In the genomic region with DNA sequence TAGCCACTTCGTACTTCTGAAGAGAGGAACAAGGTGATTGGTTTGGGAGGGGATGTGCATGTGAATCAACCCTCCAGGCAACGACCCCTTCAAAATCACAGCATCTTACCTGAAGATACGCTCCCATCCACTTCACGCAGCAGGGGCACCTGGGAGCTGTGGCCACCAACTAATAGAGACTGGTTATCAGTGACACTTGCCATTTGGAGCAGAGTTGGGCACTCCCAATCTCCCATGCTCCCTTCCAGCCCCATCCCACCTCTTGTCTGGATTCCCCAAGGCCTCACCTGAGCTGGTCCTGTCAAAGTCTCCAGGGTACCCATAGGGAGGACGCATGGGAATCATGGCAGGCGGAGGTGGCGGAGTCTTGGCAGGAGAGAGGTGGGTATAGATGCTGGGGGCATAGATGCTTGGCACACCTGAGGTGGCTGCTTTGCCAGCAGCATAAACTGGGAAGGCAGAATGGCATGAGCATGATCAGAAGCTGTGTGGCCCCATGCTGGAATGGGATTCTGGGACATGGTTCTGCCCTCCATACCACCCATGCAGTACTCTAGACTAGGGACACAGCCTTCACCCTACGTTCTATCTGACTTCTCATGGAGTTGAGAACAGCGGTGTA, we compare ENCODE assay signal across 23 mouse cellular contexts. TPM values are rescaled to one million over a fixed set of nuclear protein-coding genes. Genes with fewer than 3 reads are reported as not detected.
DNase-seq lines count a peak whose midpoint lies in the region; ATAC-seq and TF ChIP-seq lines count a peak whose summit lies in the region.
"Had no signal": no experiment of that assay in that cellular context is flagged by ENCODE, and none has a peak within 500 bp of the region (broad histone marks: within the 10 kb centered on the region; RNA-seq: fewer than 3 reads in every experiment).

No protein-coding gene starts in this region.

- 0 out of 2 replicates have a peak, but pooled peaks cover 6% of the 10 kb centered on the region for H3K79me2 ChIP-seq in liver, adult 2 months (ENCODE audit: control insufficient read depth, insufficient read depth, low read length)
- peaks cover 18% of the 10 kb centered on the region for H3K79me2 ChIP-seq in MEL (ENCODE audit: control insufficient read depth, insufficient read depth, low read length, poor library complexity)

- WGBS in heart, postnatal 0 days = 95% methylated on average over 9 of the region's 9 CpGs
- 72% methylated on average over 9 of the region's 9 CpGs for WGBS in liver, adult 2 months
- 89% methylated on average over 9 of the region's 9 CpGs for WGBS in liver, postnatal 0 days (ENCODE audit: insufficient replicate concordance)
- WGBS in hindbrain, embryonic 14.5 days = 97% methylated on average over 9 of the region's 9 CpGs
- 96% methylated on average over 9 of the region's 9 CpGs for WGBS in thymus, adult 2 months

- no peak overlapping the region for H3K9ac ChIP-seq in heart, postnatal 0 days (replicated peaks; ENCODE audit: low read depth, low read length)
- H3K9ac ChIP-seq in liver, adult 2 months (ENCODE audit: low read depth, low read length) = peak overlapping the region; percentile 99; the same call in 1 of the 2 replicates
- no peak overlapping the region for H3K9ac ChIP-seq in liver, postnatal 0 days (replicated peaks)
- H3K9ac ChIP-seq in MEL (ENCODE audit: control insufficient read depth, low read depth, low read length, poor library complexity, severe bottlenecking) = no peak overlapping the region
- no peak overlapping the region for H3K9ac ChIP-seq in hindbrain, embryonic 14.5 days

- no peak for TF ChIP-seq RAD21 in MEL (IDR thresholded peaks at IDR 0.05; ENCODE audit: low read depth, low read length)

- H3K4me2 ChIP-seq in heart, postnatal 0 days (ENCODE audit: low read depth, low read length) = no peak overlapping the region
- H3K4me2 ChIP-seq in liver, postnatal 0 days (ENCODE audit: low read depth, low read length) = no peak overlapping the region
- H3K4me2 ChIP-seq in hindbrain, embryonic 14.5 days (replicated peaks) = peak overlapping the region; percentile 71; the same call in 1 of the 2 replicates

- peaks cover 21% of the 10 kb centered on the region for H3K36me3 ChIP-seq in heart, postnatal 0 days (replicated peaks; ENCODE audit: control insufficient read depth, insufficient read depth, low read length)
- peaks cover 16% of the 10 kb centered on the region for H3K36me3 ChIP-seq in liver, adult 2 months (ENCODE audit: control insufficient read depth, insufficient read depth, low read length)
- peaks cover 15% of the 10 kb centered on the region for H3K36me3 ChIP-seq in liver, postnatal 0 days (replicated peaks; ENCODE audit: insufficient read depth, low read length)
- peaks cover 0 to 9% of the 10 kb centered on the region in 2 experiments; a peak in 3 of 4 replicates for H3K36me3 ChIP-seq in MEL (ENCODE audit: control insufficient read depth in 1 of 2, insufficient read depth in 2 of 2, low read length in 2 of 2)
- H3K36me3 ChIP-seq in hindbrain, embryonic 14.5 days (replicated peaks; ENCODE audit: control insufficient read depth, insufficient read depth) = peaks cover 17% of the 10 kb centered on the region
- peaks cover 11% of the 10 kb centered on the region for H3K36me3 ChIP-seq in thymus, adult 2 months (ENCODE audit: control insufficient read depth, insufficient read depth, low read length)

- TF ChIP-seq EP300 in heart, postnatal 0 days (IDR thresholded peaks at IDR 0.05; ENCODE audit: low read depth) = peak; percentile 28; the same call in 1 of the 2 replicates
- no peak for TF ChIP-seq EP300 in liver, postnatal 0 days (IDR thresholded peaks at IDR 0.05; ENCODE audit: low read depth)
- TF ChIP-seq EP300 in MEL (IDR thresholded peaks at IDR 0.05; ENCODE audit: low read depth in 1 of 2, low read length in 2 of 2) = no peak

- no peak overlapping the region for H3K4me3 ChIP-seq in heart, postnatal 0 days (ENCODE audit: low read depth, low read length)
- no peak overlapping the region for H3K4me3 ChIP-seq in liver, adult 2 months (ENCODE audit: insufficient read depth, low read depth, low read length)
- no peak overlapping the region for H3K4me3 ChIP-seq in liver, postnatal 0 days (ENCODE audit: low read depth, low read length)
- no peak overlapping the region for H3K4me3 ChIP-seq in MEL (ENCODE audit: control insufficient read depth in 1 of 2, insufficient read depth in 1 of 2, low read depth in 2 of 2, low read length in 2 of 2)
- H3K4me3 ChIP-seq in hindbrain, embryonic 14.5 days (replicated peaks; ENCODE audit: low read length) = no peak overlapping the region
- no peak overlapping the region for H3K4me3 ChIP-seq in thymus, adult 2 months (ENCODE audit: control insufficient read depth, insufficient read depth, low read length)

- peak; percentile 27; the same call in 1 of the 2 replicates for TF ChIP-seq POLR2A in liver, adult 2 months (IDR thresholded peaks at IDR 0.05; ENCODE audit: extremely low read depth, insufficient read depth, low read length)
- TF ChIP-seq POLR2A in MEL (IDR thresholded peaks at IDR 0.05; ENCODE audit: control insufficient read depth in 1 of 2, insufficient read depth in 1 of 2, low read depth in 1 of 2, low read length in 2 of 2, poor library complexity in 1 of 2) = no peak
- no peak for TF ChIP-seq POLR2A in thymus, adult 2 months (IDR thresholded peaks at IDR 0.05; ENCODE audit: control insufficient read depth, extremely low read depth, insufficient read depth, low read length, poor library complexity)

- ATAC-seq in heart, postnatal 0 days (ENCODE audit: insufficient read depth, low read depth) = no peak
- ATAC-seq in liver, postnatal 0 days = no peak
- ATAC-seq in hindbrain, embryonic 14.5 days (ENCODE audit: low FRiP score) = no peak
- ATAC-seq: forebrain, embryonic 15.5 days; Patski had no signal

- DNase-seq in heart, postnatal 0 days (ENCODE audit: low spot score) = no peak
- no peak for DNase-seq in heart, adult 11 months
- DNase-seq in liver, adult 2 months (ENCODE audit: extremely low read depth, low read depth, low spot score) = no peak
- DNase-seq in liver, postnatal 0 days = no peak
- no peak for DNase-seq in MEL (ENCODE audit: low read depth, low spot score)
- no peak for DNase-seq in hindbrain, embryonic 14.5 days (ENCODE audit: low spot score)
- no peak for DNase-seq in thymus, adult 2 months
- no peak for DNase-seq in thymus, postnatal 36 days
- DNase-seq: adrenal gland, adult 8-10 months; embryo, embryonic 11 days; gastrocnemius, postnatal 25 days; heart, postnatal 10 days; liver; lung, embryonic 14.5 days; lung, postnatal 4 days had no signal

- H3K4me1 ChIP-seq in heart, postnatal 0 days (ENCODE audit: control insufficient read depth, insufficient read depth) = peaks cover 29% of the 10 kb centered on the region
- H3K4me1 ChIP-seq in liver, adult 2 months (ENCODE audit: control insufficient read depth, insufficient read depth, low read length) = peaks cover 32% of the 10 kb centered on the region
- H3K4me1 ChIP-seq in liver, postnatal 0 days (ENCODE audit: insufficient read depth) = peaks cover 23% of the 10 kb centered on the region
- H3K4me1 ChIP-seq in MEL (ENCODE audit: control insufficient read depth in 1 of 2, insufficient read depth in 2 of 2, low read length in 2 of 2) = peaks cover 0 to 10% of the 10 kb centered on the region in 2 experiments; a peak in 1 of 4 replicates
- peaks cover 20% of the 10 kb centered on the region for H3K4me1 ChIP-seq in hindbrain, embryonic 14.5 days (replicated peaks; ENCODE audit: control insufficient read depth, insufficient read depth, low read length)
- H3K4me1 ChIP-seq in thymus, adult 2 months (replicated peaks; ENCODE audit: control insufficient read depth, insufficient read depth, low read length) = peaks cover 12% of the 10 kb centered on the region

- TF ChIP-seq CTCF in heart, postnatal 0 days (IDR thresholded peaks at IDR 0.05; ENCODE audit: low read depth) = no peak
- no peak for TF ChIP-seq CTCF in liver, adult 2 months (IDR thresholded peaks at IDR 0.05; ENCODE audit: low read depth, low read length)
- TF ChIP-seq CTCF in liver, postnatal 0 days (IDR thresholded peaks at IDR 0.05; ENCODE audit: low read depth) = no peak
- TF ChIP-seq CTCF in MEL (IDR thresholded peaks at IDR 0.05 in 2 of 3, conservative IDR thresholded peaks at IDR 0.05 in 1 of 3; ENCODE audit: control insufficient read depth in 1 of 3, insufficient read depth in 1 of 3, low read depth in 2 of 3, low read length in 3 of 3, poor library complexity in 1 of 3, severe bottlenecking in 1 of 3) = no peak
- TF ChIP-seq CTCF in thymus, adult 2 months (IDR thresholded peaks at IDR 0.05; ENCODE audit: borderline replicate concordance, control insufficient read depth, extremely low read depth, insufficient read depth, low read length, poor library complexity) = no peak

- no peak overlapping the region for H3K27ac ChIP-seq in heart, postnatal 0 days (ENCODE audit: low read depth)
- no peak overlapping the region; the same call in 1 of the 2 replicates for H3K27ac ChIP-seq in liver, adult 2 months (replicated peaks; ENCODE audit: insufficient read depth, low read depth, low read length)
- H3K27ac ChIP-seq in liver, postnatal 0 days (ENCODE audit: low read depth) = no peak overlapping the region
- no peak overlapping the region for H3K27ac ChIP-seq in MEL (ENCODE audit: control insufficient read depth, low read depth, low read length)
- no peak overlapping the region for H3K27ac ChIP-seq in hindbrain, embryonic 14.5 days
- no peak overlapping the region for H3K27ac ChIP-seq in thymus, adult 2 months (ENCODE audit: control insufficient read depth, insufficient read depth, low read length)
- H3K27ac ChIP-seq: forebrain, embryonic 15.5 days; neural tube, embryonic 12.5 days had no signal

- no peaks in the 10 kb centered on the region for H3K9me3 ChIP-seq in heart, postnatal 0 days (replicated peaks; ENCODE audit: control insufficient read depth, low read length)
- H3K9me3 ChIP-seq in liver, postnatal 0 days (ENCODE audit: low read length) = no peaks in the 10 kb centered on the region
- H3K9me3 ChIP-seq in MEL (replicated peaks; ENCODE audit: insufficient read depth, low read length) = no peaks in the 10 kb centered on the region
- H3K9me3 ChIP-seq in hindbrain, embryonic 14.5 days (ENCODE audit: control insufficient read depth, low read length) = no peaks in the 10 kb centered on the region
- H3K9me3 ChIP-seq: forebrain, embryonic 15.5 days; neural tube, embryonic 12.5 days had no signal

- H3K27me3 ChIP-seq in heart, postnatal 0 days (ENCODE audit: control insufficient read depth, insufficient read depth, low read length) = no peaks in the 10 kb centered on the region
- no peaks in the 10 kb centered on the region for H3K27me3 ChIP-seq in liver, adult 2 months (ENCODE audit: control insufficient read depth, insufficient read depth, low read length)
- H3K27me3 ChIP-seq in liver, postnatal 0 days (ENCODE audit: insufficient read depth, low read length) = no peaks in the 10 kb centered on the region
- H3K27me3 ChIP-seq in MEL (ENCODE audit: control insufficient read depth in 1 of 2, insufficient read depth in 2 of 2, low read length in 2 of 2) = no peaks in the 10 kb centered on the region; a peak in 1 of 4 replicates
- no peaks in the 10 kb centered on the region for H3K27me3 ChIP-seq in hindbrain, embryonic 14.5 days (ENCODE audit: control insufficient read depth, insufficient read depth, low read length)
- H3K27me3 ChIP-seq in thymus, adult 2 months (ENCODE audit: control insufficient read depth, insufficient read depth, low read length) = no peaks in the 10 kb centered on the region
- H3K27me3 ChIP-seq: forebrain, embryonic 15.5 days; neural tube, embryonic 12.5 days; Patski had no signal

RNA-seq across cellular contexts. Expression of gene Usf2, which starts 2.4 kb away (rescaled TPM):
- 101 and 109 TPM in 2 replicates for total RNA-seq in heart, postnatal 0 days (2014; rRNA removed; ENCODE audit: low replicate concordance)
- polyA plus RNA-seq in heart, postnatal 0 days (2015; fragmentation: Nextera tagmentation; extraction: Ambion mirVana) = 16.5 and 16.7 TPM in 2 replicates
- 40.5 and 55.1 TPM in 2 replicates for total RNA-seq in liver, adult 2 months (2014; rRNA removed)
- 160 and 161 TPM in 2 replicates for polyA plus RNA-seq in liver, adult 2 months (2012; rRNA removed)
- polyA plus RNA-seq in liver, postnatal 0 days (2015; fragmentation: Nextera tagmentation; extraction: Ambion mirVana) = 11.6 and 12.0 TPM in 2 replicates
- 34.4 and 43.0 TPM in 2 replicates for total RNA-seq in MEL (2012; rRNA removed)
- polyA plus RNA-seq in MEL (2012; ENCODE audit: insufficient read depth in 1 of 2, insufficient read length in 2 of 2, low read depth in 1 of 2, low replicate concordance in 2 of 2, missing spikeins in 1 of 2) = 100 to 1,000 TPM in 1 of 2 experiments, not detected in 1; 144 TPM
- polyA plus RNA-seq in hindbrain, embryonic 14.5 days (2014; fragmentation: Nextera tagmentation; extraction: Ambion mirVana) = 24.9 and 26.5 TPM in 2 replicates
- polyA plus RNA-seq in thymus, adult 2 months (2012; rRNA removed) = 288 and 342 TPM in 2 replicates

RNA-seq across cellular contexts. Expression of gene Lsr, which starts 14.3 kb away (rescaled TPM):
- 6.2 and 12.8 TPM in 2 replicates for total RNA-seq in heart, postnatal 0 days (2014; rRNA removed; ENCODE audit: low replicate concordance)
- polyA plus RNA-seq in heart, postnatal 0 days (2015; fragmentation: Nextera tagmentation; extraction: Ambion mirVana) = 4.0 and 4.1 TPM in 2 replicates
- total RNA-seq in liver, adult 2 months (2014; rRNA removed) = 75.7 and 86.7 TPM in 2 replicates
- polyA plus RNA-seq in liver, adult 2 months (2012; rRNA removed) = 289 and 362 TPM in 2 replicates
- polyA plus RNA-seq in liver, postnatal 0 days (2015; fragmentation: Nextera tagmentation; extraction: Ambion mirVana) = 28.2 and 33.7 TPM in 2 replicates
- not detected in 2 replicates for total RNA-seq in MEL (2012; rRNA removed)
- polyA plus RNA-seq in MEL (2012; ENCODE audit: insufficient read depth in 1 of 2, insufficient read length in 2 of 2, low read depth in 1 of 2, low replicate concordance in 2 of 2, missing spikeins in 1 of 2) = under 1 TPM in 1 of 2 experiments, not detected in 1; 0.22 TPM
- 19.6 and 21.7 TPM in 2 replicates for polyA plus RNA-seq in hindbrain, embryonic 14.5 days (2014; fragmentation: Nextera tagmentation; extraction: Ambion mirVana)
- polyA plus RNA-seq in thymus, adult 2 months (2012; rRNA removed) = 27.6 and 34.6 TPM in 2 replicates

RNA-seq across cellular contexts. Expression of gene Fam187b, which starts 14.6 kb away (rescaled TPM):
- 0.77 TPM in 1 of 2 replicates, not detected in the other for total RNA-seq in heart, postnatal 0 days (2014; rRNA removed; ENCODE audit: low replicate concordance)
- polyA plus RNA-seq in heart, postnatal 0 days (2015; fragmentation: Nextera tagmentation; extraction: Ambion mirVana) = 0.18 and 0.58 TPM in 2 replicates
- 2.4 and 3.0 TPM in 2 replicates for total RNA-seq in liver, adult 2 months (2014; rRNA removed)
- 3.7 and 3.9 TPM in 2 replicates for polyA plus RNA-seq in liver, adult 2 months (2012; rRNA removed)
- 4.0 and 5.0 TPM in 2 replicates for polyA plus RNA-seq in liver, postnatal 0 days (2015; fragmentation: Nextera tagmentation; extraction: Ambion mirVana)
- not detected in 2 replicates for total RNA-seq in MEL (2012; rRNA removed)
- not detected for polyA plus RNA-seq in MEL (2012; ENCODE audit: insufficient read depth in 1 of 2, insufficient read length in 2 of 2, low read depth in 1 of 2, low replicate concordance in 2 of 2, missing spikeins in 1 of 2)
- 0.22 and 1.0 TPM in 2 replicates for polyA plus RNA-seq in hindbrain, embryonic 14.5 days (2014; fragmentation: Nextera tagmentation; extraction: Ambion mirVana)
- 1.00 and 1.2 TPM in 2 replicates for polyA plus RNA-seq in thymus, adult 2 months (2012; rRNA removed)
- total RNA-seq: gastrocnemius, postnatal 25 days had no signal
- polyA plus RNA-seq: C2C12 had no signal

RNA-seq across cellular contexts. Expression of gene Hamp, which starts 15.1 kb away (rescaled TPM):
- total RNA-seq in heart, postnatal 0 days (2014; rRNA removed; ENCODE audit: low replicate concordance) = 42.0 TPM in 1 of 2 replicates, not detected in the other
- 1.7 and 4.0 TPM in 2 replicates for polyA plus RNA-seq in heart, postnatal 0 days (2015; fragmentation: Nextera tagmentation; extraction: Ambion mirVana)
- 1,191 and 3,227 TPM in 2 replicates for total RNA-seq in liver, adult 2 months (2014; rRNA removed)
- polyA plus RNA-seq in liver, adult 2 months (2012; rRNA removed) = 8,217 and 12,671 TPM in 2 replicates
- 142 and 248 TPM in 2 replicates for polyA plus RNA-seq in liver, postnatal 0 days (2015; fragmentation: Nextera tagmentation; extraction: Ambion mirVana)
- not detected in 2 replicates for total RNA-seq in MEL (2012; rRNA removed)
- polyA plus RNA-seq in MEL (2012; ENCODE audit: insufficient read depth in 1 of 2, insufficient read length in 2 of 2, low read depth in 1 of 2, low replicate concordance in 2 of 2, missing spikeins in 1 of 2) = not detected
- polyA plus RNA-seq in hindbrain, embryonic 14.5 days (2014; fragmentation: Nextera tagmentation; extraction: Ambion mirVana) = not detected in 2 replicates
- 23.6 and 33.1 TPM in 2 replicates for polyA plus RNA-seq in thymus, adult 2 months (2012; rRNA removed)
- total RNA-seq: gastrocnemius, postnatal 25 days; layer of hippocampus, postnatal 14 days; left cerebral cortex, postnatal 14 days had no signal
- polyA plus RNA-seq: C2C12; forebrain, embryonic 15.5 days; lung, embryonic 14.5 days; neural tube, embryonic 12.5 days; Patski; testis, adult 2 months had no signal

RNA-seq across cellular contexts. Expression of gene Hamp2, which starts 34.5 kb away (rescaled TPM):
- total RNA-seq in heart, postnatal 0 days (2014; rRNA removed; ENCODE audit: low replicate concordance) = not detected in 2 replicates
- 0.44 TPM in 1 of 2 replicates, not detected in the other for polyA plus RNA-seq in heart, postnatal 0 days (2015; fragmentation: Nextera tagmentation; extraction: Ambion mirVana)
- total RNA-seq in liver, adult 2 months (2014; rRNA removed) = 445 and 548 TPM in 2 replicates
- polyA plus RNA-seq in liver, adult 2 months (2012; rRNA removed) = 6,798 and 9,385 TPM in 2 replicates
- 0.49 TPM in 1 of 2 replicates, not detected in the other for polyA plus RNA-seq in liver, postnatal 0 days (2015; fragmentation: Nextera tagmentation; extraction: Ambion mirVana)
- not detected in 2 replicates for total RNA-seq in MEL (2012; rRNA removed)
- polyA plus RNA-seq in MEL (2012; ENCODE audit: insufficient read depth in 1 of 2, insufficient read length in 2 of 2, low read depth in 1 of 2, low replicate concordance in 2 of 2, missing spikeins in 1 of 2) = not detected
- not detected in 2 replicates for polyA plus RNA-seq in hindbrain, embryonic 14.5 days (2014; fragmentation: Nextera tagmentation; extraction: Ambion mirVana)
- 2.2 and 12.5 TPM in 2 replicates for polyA plus RNA-seq in thymus, adult 2 months (2012; rRNA removed)
- total RNA-seq: gastrocnemius, postnatal 25 days; layer of hippocampus, postnatal 14 days; left cerebral cortex, postnatal 14 days had no signal
- polyA plus RNA-seq: C2C12; forebrain, embryonic 15.5 days; lung, embryonic 14.5 days; midbrain, embryonic 11.5 days; neural tube, embryonic 12.5 days; Patski had no signal
